Mouse (Mus musculus): ENCODE measurements around the gene Arf6. TPM values are rescaled to one million over a fixed set of nuclear protein-coding genes. Genes with fewer than 3 reads are reported as not detected.
"Not testable (repeated sequence)": the region's sequence is repeated elsewhere in the genome, so short reads cannot be mapped to it uniquely, and the experiment has no call there.

The Arf6 gene
- polyA plus RNA-seq (2016; fragmentation: Nextera tagmentation; extraction: Ambion mirVana): 35.9 and 42.4 TPM in 2 replicates

- Histone ChIP-seq H3K27me3 (ENCODE audit: insufficient read depth, poor library complexity, severe bottlenecking) (no peaks in the 10 kb centered on the region), H3K36me3 (peaks cover 26% of the 10 kb centered on the region), H3K4me3 (peak within 1 kb of the TSS; percentile 99), H3K27ac (peak within 1 kb of the TSS; percentile 97), H3K4me1 (replicated peaks) (peaks cover 34% of the 10 kb centered on the region), H3K9me3 (no peaks in the 10 kb centered on the region)
- DNase-seq (ENCODE audit: low spot score): peak; percentile 97
- under 1% methylated on average over 119 of the region's 121 CpGs for WGBS
Measured at GRCm38 (mm10) chr12:69371854-69372671, at the start of gene Arf6, which contains the start of gene Gm9887. Gene Arf6 (plus strand): TSS chr12:69372150. Gene Gm9887 (minus strand): TSS chr12:69372458.

- Histone ChIP-seq H3K9me3 (no peaks in the 10 kb centered on the region), H3K27ac (no peak overlapping the region), H3K27me3 (ENCODE audit: insufficient read depth, poor library complexity, severe bottlenecking) (no peaks in the 10 kb centered on the region), H3K36me3 (peaks cover 96% of the 10 kb centered on the region), H3K4me3 (no peak overlapping the region), H3K4me1 (replicated peaks) (no peaks in the 10 kb centered on the region)
- DNase-seq (ENCODE audit: low spot score): no peak
- 94% methylated on average over 3 of the region's 3 CpGs for WGBS
Measured at GRCm38 (mm10) chr12:69331187-69331586, 40.8 kb upstream of the Arf6 start.

GRCm38 (mm10) chr12:69332147-69332546 is 39.8 kb upstream of the Arf6 start:
- DNase-seq (ENCODE audit: low spot score): no peak
- Histone ChIP-seq H3K4me3 (no peak overlapping the region), H3K27ac (no peak overlapping the region), H3K9me3 (no peaks in the 10 kb centered on the region), H3K4me1 (replicated peaks) (no peaks in the 10 kb centered on the region), H3K27me3 (ENCODE audit: insufficient read depth, poor library complexity, severe bottlenecking) (no peaks in the 10 kb centered on the region), H3K36me3 (peaks cover 96% of the 10 kb centered on the region)
- 96% methylated on average over 1 of the region's 1 CpGs for WGBS

- no peak overlapping the region for H3K27ac ChIP-seq
- no peak overlapping the region for H3K4me3 ChIP-seq
- no peaks in the 10 kb centered on the region for H3K4me1 ChIP-seq (replicated peaks)
- DNase-seq (ENCODE audit: low spot score): no peak
- no peaks in the 10 kb centered on the region for H3K9me3 ChIP-seq
- WGBS: 85% methylated on average over 2 of the region's 2 CpGs
- H3K27me3 ChIP-seq (ENCODE audit: insufficient read depth, poor library complexity, severe bottlenecking): no peaks in the 10 kb centered on the region
- peaks cover 96% of the 10 kb centered on the region for H3K36me3 ChIP-seq
Measured at GRCm38 (mm10) chr12:69333547-69333946, 38.4 kb upstream of the Arf6 start.

- Histone ChIP-seq H3K27me3 (ENCODE audit: insufficient read depth, poor library complexity, severe bottlenecking) (no peaks in the 10 kb centered on the region), H3K27ac (no peak overlapping the region), H3K4me1 (replicated peaks) (no peaks in the 10 kb centered on the region), H3K36me3 (peaks cover 94% of the 10 kb centered on the region), H3K4me3 (no peak overlapping the region), H3K9me3 (no peaks in the 10 kb centered on the region)
- no peak for DNase-seq (ENCODE audit: low spot score)
- 87% methylated on average over 2 of the region's 2 CpGs for WGBS
Measured at GRCm38 (mm10) chr12:69349928-69350327, 22.0 kb upstream of the Arf6 start.

GRCm38 (mm10) chr12:69351685-69352084 is 20.3 kb upstream of the Arf6 start:
- Histone ChIP-seq H3K27ac (no peak overlapping the region), H3K9me3 (no peaks in the 10 kb centered on the region), H3K4me1 (replicated peaks) (peaks cover 9% of the 10 kb centered on the region; the same call in 1 of the 2 replicates), H3K27me3 (ENCODE audit: insufficient read depth, poor library complexity, severe bottlenecking) (no peaks in the 10 kb centered on the region), H3K36me3 (peaks cover 81% of the 10 kb centered on the region), H3K4me3 (no peak overlapping the region)
- DNase-seq (ENCODE audit: low spot score): no peak
- WGBS: 92% methylated on average over 1 of the region's 1 CpGs

GRCm38 (mm10) chr12:69356546-69357299 is 15.2 kb upstream of the Arf6 start, which contains the start of gene Nemf:
Gene Nemf (minus strand): TSS chr12:69357165.
- Histone ChIP-seq H3K27ac (peak within 1 kb of the TSS; percentile 91), H3K4me1 (replicated peaks) (peaks cover 10% of the 10 kb centered on the region; the same call in 1 of the 2 replicates), H3K9me3 (no peaks in the 10 kb centered on the region), H3K36me3 (peaks cover 32% of the 10 kb centered on the region), H3K27me3 (ENCODE audit: insufficient read depth, poor library complexity, severe bottlenecking) (no peaks in the 10 kb centered on the region), H3K4me3 (peak within 1 kb of the TSS; percentile 90)
- WGBS: under 1% methylated on average over 50 of the region's 50 CpGs
- DNase-seq (ENCODE audit: low spot score): peak; percentile 84

- H3K4me3 ChIP-seq: peak overlapping the region; percentile 90
- peaks cover 26% of the 10 kb centered on the region for H3K36me3 ChIP-seq
- H3K27ac ChIP-seq: peak overlapping the region; percentile 91
- H3K4me1 ChIP-seq (replicated peaks): peaks cover 15% of the 10 kb centered on the region; the same call in 1 of the 2 replicates
- no peak for DNase-seq (ENCODE audit: low spot score)
- WGBS: 5% methylated on average over 13 of the region's 13 CpGs
- H3K9me3 ChIP-seq: no peaks in the 10 kb centered on the region
- H3K27me3 ChIP-seq (ENCODE audit: insufficient read depth, poor library complexity, severe bottlenecking): no peaks in the 10 kb centered on the region
Measured at GRCm38 (mm10) chr12:69357300-69357646, 14.7 kb upstream of the Arf6 start.

- no peak overlapping the region for H3K27ac ChIP-seq
- WGBS: 20% methylated on average over 5 of the region's 5 CpGs
- no peaks in the 10 kb centered on the region for H3K9me3 ChIP-seq
- peaks cover 24% of the 10 kb centered on the region; the same call in 1 of the 2 replicates for H3K4me1 ChIP-seq (replicated peaks)
- no peaks in the 10 kb centered on the region for H3K36me3 ChIP-seq
- DNase-seq (ENCODE audit: low spot score): peak; percentile 45
- 0 out of 2 replicates have a peak overlapping the region, but pooled peaks have one; percentile 20 for H3K4me3 ChIP-seq
- no peaks in the 10 kb centered on the region for H3K27me3 ChIP-seq (ENCODE audit: insufficient read depth, poor library complexity, severe bottlenecking)
Measured at GRCm38 (mm10) chr12:69360655-69360996, 11.3 kb upstream of the Arf6 start.

GRCm38 (mm10) chr12:69360997-69361899 is 10.7 kb upstream of the Arf6 start:
- H3K27ac ChIP-seq: peak overlapping the region; percentile 85
- H3K4me3 ChIP-seq: peak overlapping the region; percentile 64
- not testable (repeated sequence) for H3K9me3 ChIP-seq; H3K36me3 ChIP-seq; H3K27me3 ChIP-seq (ENCODE audit: insufficient read depth, poor library complexity, severe bottlenecking)
- peaks cover 20% of the 10 kb centered on the region; the same call in 1 of the 2 replicates for H3K4me1 ChIP-seq (replicated peaks)
- WGBS: under 1% methylated on average over 43 of the region's 50 CpGs
- peak; percentile 100 for DNase-seq (ENCODE audit: low spot score)

- WGBS: 7% methylated on average over 10 of the region's 10 CpGs
Measured at GRCm38 (mm10) chr12:69361919-69362318, 10.0 kb upstream of the Arf6 start.

GRCm38 (mm10) chr12:69362388-69362787 is 9.6 kb upstream of the Arf6 start:
- DNase-seq (ENCODE audit: low spot score): peak; percentile 10
- no peaks in the 10 kb centered on the region for H3K9me3 ChIP-seq
- H3K27me3 ChIP-seq (ENCODE audit: insufficient read depth, poor library complexity, severe bottlenecking): no peaks in the 10 kb centered on the region
- peaks cover 18% of the 10 kb centered on the region; the same call in 1 of the 2 replicates for H3K4me1 ChIP-seq (replicated peaks)
- peak overlapping the region; percentile 64 for H3K4me3 ChIP-seq
- peak overlapping the region; percentile 85; the same call in 1 of the 2 replicates for H3K27ac ChIP-seq
- H3K36me3 ChIP-seq: no peaks in the 10 kb centered on the region
- 40% methylated on average over 4 of the region's 4 CpGs for WGBS

More at GRCm38 (mm10) chr12:69361919-69362318, 10.0 kb upstream of the Arf6 start:
- peak overlapping the region; percentile 64 for H3K4me3 ChIP-seq
- H3K27me3 ChIP-seq (ENCODE audit: insufficient read depth, poor library complexity, severe bottlenecking): no peaks in the 10 kb centered on the region
- DNase-seq (ENCODE audit: low spot score): no peak
- H3K4me1 ChIP-seq (replicated peaks): peaks cover 18% of the 10 kb centered on the region; the same call in 1 of the 2 replicates
- no peaks in the 10 kb centered on the region for H3K36me3 ChIP-seq
- H3K27ac ChIP-seq: peak overlapping the region; percentile 85
- H3K9me3 ChIP-seq: no peaks in the 10 kb centered on the region
